Mouse (Mus musculus) midbrain, embryonic 12.5 days (tissue): ENCODE results near the gene Olfr1442. TPM values are rescaled to one million over a fixed set of nuclear protein-coding genes. Genes with fewer than 3 reads are reported as not detected.
"Not testable (repeated sequence)": the region's sequence is repeated elsewhere in the genome, so short reads cannot be mapped to it uniquely, and the experiment has no call there.

Experiments
- ATAC-seq: fragments of 200-750 bp; cut with Nextera tagmentation; 2 replicates; pipeline ENCODE4 v1.8.0; 2017; ENCODE audit warnings: low read depth, moderate TSS enrichment, moderate library complexity; ENCODE audit not compliant: low FRiP score
- H3K27ac ChIP-seq: fragments of 300-500 bp; sonication (generic); replicated peaks from 2 replicates; pipeline ENCODE4 v1.5.1; 2016; ENCODE audit warnings: mild to moderate bottlenecking
- H3K27me3 ChIP-seq: fragments of 300-500 bp; sonication (generic); 2 replicates; pipeline ENCODE4 v1.6.1; 2016; ENCODE audit warnings: mild to moderate bottlenecking
- H3K36me3 ChIP-seq: fragments of 300-500 bp; sonication (generic); 2 replicates; pipeline ENCODE4 v1.6.1; 2016
- H3K4me1 ChIP-seq: fragments of 300-500 bp; sonication (generic); 2 replicates; pipeline ENCODE4 v1.6.1; 2016
- H3K4me2 ChIP-seq: fragments of 300-500 bp; sonication (generic); replicated peaks from 2 replicates; pipeline ENCODE4 v1.6.1; 2016; ENCODE audit warnings: mild to moderate bottlenecking, moderate library complexity
- H3K4me3 ChIP-seq: fragments of 300-500 bp; sonication (generic); 2 replicates; pipeline ENCODE4 v1.5.1; 2016; ENCODE audit warnings: mild to moderate bottlenecking
- H3K9ac ChIP-seq: fragments of 300-500 bp; sonication (generic); replicated peaks from 2 replicates; pipeline ENCODE4 v1.6.1; 2016; ENCODE audit warnings: mild to moderate bottlenecking, moderate library complexity
- H3K9me3 ChIP-seq: fragments of 300-500 bp; sonication (generic); 2 replicates; pipeline ENCODE4 v1.6.1; 2016; ENCODE audit warnings: mild to moderate bottlenecking
- WGBS: fragments of 180-500 bp; shearing (Covaris S2); methylation state at CpG from one replicate; pipeline ENCODE4 v1.1.7; 2016; 5-methylcytosine and 5-hydroxymethylcytosine counted together
- polyA plus RNA-seq: library from polyadenylated mRNA; unstranded; fragments of >200 nt; fragmentation: Nextera tagmentation; extraction: Ambion mirVana; gene quantifications from 2 replicates; pipeline ENCODE4 v1.2.1, GENCODE M21; 2016

Olfr1442 gene
- polyA plus RNA-seq: not detected in 2 replicates

- no peak within 1 kb of the TSS for H3K9ac ChIP-seq
- H3K27me3 ChIP-seq: no peaks in the 10 kb centered on the region
- H3K27ac ChIP-seq: no peak within 1 kb of the TSS
- H3K4me3 ChIP-seq: no peak within 1 kb of the TSS
- H3K36me3 ChIP-seq: no peaks in the 10 kb centered on the region
- no peaks in the 10 kb centered on the region for H3K9me3 ChIP-seq
- no peaks in the 10 kb centered on the region for H3K4me1 ChIP-seq
- no peak for ATAC-seq
- no peak within 1 kb of the TSS for H3K4me2 ChIP-seq
These were observed at the start of gene Olfr1442 for GRCm38 (mm10) chr19:12670139-12670538. TSS of gene Olfr1442 (plus strand) at chr19:12670439.

GRCm38 (mm10) chr19:12633176-12633575 lies 37.1 kb upstream of the Olfr1442 start, which contains the start of gene Glyat:
TSS of gene Glyat (plus strand) at chr19:12633308.
- H3K9me3 ChIP-seq: no peaks in the 10 kb centered on the region
- no peaks in the 10 kb centered on the region for H3K4me1 ChIP-seq
- ATAC-seq: no peak
- H3K4me3 ChIP-seq: no peak within 1 kb of the TSS
- H3K36me3 ChIP-seq: no peaks in the 10 kb centered on the region
- WGBS: 86% methylated on average over 4 of the region's 4 CpGs
- H3K4me2 ChIP-seq: no peak within 1 kb of the TSS
- H3K9ac ChIP-seq: no peak within 1 kb of the TSS
- H3K27ac ChIP-seq: no peak within 1 kb of the TSS
- H3K27me3 ChIP-seq: no peaks in the 10 kb centered on the region

DNA sequence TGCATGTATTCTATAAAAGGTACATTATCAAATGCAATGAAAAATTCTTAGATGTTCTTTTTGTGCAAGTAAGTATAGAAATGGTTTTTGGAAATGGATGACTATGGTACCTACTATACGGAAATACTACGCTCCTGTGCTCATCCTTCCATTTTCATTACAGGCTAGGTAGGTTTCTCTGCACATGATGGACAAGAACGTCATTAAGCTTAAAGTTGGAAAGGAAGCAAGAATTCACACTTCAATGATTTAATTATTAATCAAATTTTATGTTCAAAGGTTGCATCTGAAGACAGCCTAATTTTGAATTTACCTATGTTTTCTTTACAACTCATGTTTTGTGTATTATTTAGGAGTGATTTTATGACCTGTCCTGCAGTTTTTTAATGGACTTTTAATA lies 36.0 kb upstream of the Olfr1442 start:
- no peaks in the 10 kb centered on the region for H3K4me1 ChIP-seq
- no peak for ATAC-seq
- WGBS: 90% methylated on average over 3 of the region's 3 CpGs
- no peaks in the 10 kb centered on the region for H3K36me3 ChIP-seq
- H3K9ac ChIP-seq: no peak overlapping the region
- H3K27me3 ChIP-seq: no peaks in the 10 kb centered on the region
- no peak overlapping the region for H3K27ac ChIP-seq
- no peak overlapping the region for H3K4me2 ChIP-seq
- H3K9me3 ChIP-seq: no peaks in the 10 kb centered on the region
- H3K4me3 ChIP-seq: no peak overlapping the region

DNA sequence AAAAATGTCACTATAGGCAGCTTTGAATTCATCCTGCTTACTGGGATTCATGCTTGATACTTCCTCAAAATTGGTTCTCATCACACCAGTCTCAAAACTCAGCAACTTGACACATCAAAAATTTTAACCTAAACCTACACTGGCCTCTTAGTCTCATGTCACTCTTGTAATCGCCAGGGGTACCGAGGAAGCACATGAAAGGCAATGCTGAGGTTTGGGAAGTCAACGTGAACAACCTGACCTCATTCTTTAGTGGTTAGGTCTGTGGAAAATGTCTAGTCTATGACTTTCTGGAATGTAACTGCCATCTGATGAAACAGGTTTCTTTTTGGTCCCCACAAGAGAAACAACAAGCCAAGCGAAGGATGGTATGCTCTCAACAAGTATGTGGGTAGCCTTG lies 35.3 kb upstream of the Olfr1442 start:
- H3K9ac ChIP-seq: no peak overlapping the region
- WGBS: 88% methylated on average over 4 of the region's 4 CpGs

DNA sequence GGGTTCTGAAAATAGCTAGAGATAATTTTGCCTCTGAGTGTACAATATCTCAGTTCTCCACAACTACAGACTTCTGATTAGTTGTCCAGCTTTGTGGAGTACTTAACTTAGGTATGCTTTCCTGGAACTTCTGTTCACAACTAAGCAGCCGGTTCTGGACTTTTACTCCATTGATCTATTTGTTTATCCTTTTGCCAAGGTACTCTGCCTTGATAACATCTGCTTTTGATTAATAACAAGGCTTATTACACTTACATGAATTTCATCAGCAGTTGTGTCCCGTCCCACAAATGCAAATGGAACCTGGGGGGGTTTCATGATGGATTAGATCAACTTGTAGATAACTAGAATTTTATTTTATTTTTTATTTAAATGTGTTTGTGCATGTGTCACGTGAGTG lies 33.4 kb upstream of the Olfr1442 start:
- Histone ChIP-seq H3K9ac (no peak overlapping the region), H3K4me1 (no peaks in the 10 kb centered on the region), H3K4me3 (no peak overlapping the region), H3K4me2 (no peak overlapping the region), H3K27ac (no peak overlapping the region), H3K36me3 (no peaks in the 10 kb centered on the region), H3K27me3 (no peaks in the 10 kb centered on the region), H3K9me3 (no peaks in the 10 kb centered on the region)
- WGBS: 75% methylated on average over 3 of the region's 3 CpGs
- no peak for ATAC-seq

More for the DNA sequence above, 35.3 kb upstream of the Olfr1442 start:
- ATAC-seq: no peak
- Histone ChIP-seq H3K36me3 (no peaks in the 10 kb centered on the region), H3K27ac (no peak overlapping the region), H3K27me3 (no peaks in the 10 kb centered on the region), H3K9me3 (no peaks in the 10 kb centered on the region), H3K4me2 (no peak overlapping the region), H3K4me3 (no peak overlapping the region), H3K4me1 (no peaks in the 10 kb centered on the region)

GRCm38 (mm10) chr19:12638049-12638448 lies 32.2 kb upstream of the Olfr1442 start:
- Histone ChIP-seq H3K9ac (no peak overlapping the region), H3K27me3 (no peaks in the 10 kb centered on the region), H3K4me3 (no peak overlapping the region), H3K4me1 (no peaks in the 10 kb centered on the region), H3K27ac (no peak overlapping the region), H3K4me2 (no peak overlapping the region), H3K36me3 (no peaks in the 10 kb centered on the region), H3K9me3 (no peaks in the 10 kb centered on the region)
- 75% methylated on average over 1 of the region's 1 CpGs for WGBS
- no peak for ATAC-seq

GRCm38 (mm10) chr19:12649511-12649910 lies 20.7 kb upstream of the Olfr1442 start:
- no peaks in the 10 kb centered on the region for H3K36me3 ChIP-seq
- H3K4me1 ChIP-seq: no peaks in the 10 kb centered on the region

GRCm38 (mm10) chr19:12666156-12666555 lies 4.1 kb upstream of the Olfr1442 start:
- Histone ChIP-seq H3K36me3 (no peaks in the 10 kb centered on the region), H3K9me3 (0 out of 2 replicates have a peak, but pooled peaks cover 5% of the 10 kb centered on the region), H3K9ac (no peak overlapping the region), H3K4me3 (no peak overlapping the region), H3K27ac (no peak overlapping the region), H3K27me3 (no peaks in the 10 kb centered on the region), H3K4me1 (no peaks in the 10 kb centered on the region), H3K4me2 (no peak overlapping the region)
- ATAC-seq: no peak
- WGBS: 76% methylated on average over 1 of the region's 1 CpGs

More at GRCm38 (mm10) chr19:12649511-12649910, 20.7 kb upstream of the Olfr1442 start:
- H3K4me3 ChIP-seq: no peak overlapping the region
- no peak overlapping the region for H3K4me2 ChIP-seq
- H3K27me3 ChIP-seq: no peaks in the 10 kb centered on the region
- H3K9me3 ChIP-seq: no peaks in the 10 kb centered on the region
- H3K9ac ChIP-seq: no peak overlapping the region
- no peak overlapping the region for H3K27ac ChIP-seq
- ATAC-seq: no peak

- ATAC-seq, H3K4me1 ChIP-seq, H3K27ac ChIP-seq, H3K4me2 ChIP-seq, H3K36me3 ChIP-seq, H3K27me3 ChIP-seq, H3K4me3 ChIP-seq, H3K9me3 ChIP-seq, H3K9ac ChIP-seq: not testable (repeated sequence)
- WGBS: over 99% methylated on average over 3 of the region's 3 CpGs
These were observed 1.6 kb upstream of the Olfr1442 start for GRCm38 (mm10) chr19:12668601-12669000.

GRCm38 (mm10) chr19:12671051-12671450 lies 812 bp downstream of the Olfr1442 start:
- 81% methylated on average over 4 of the region's 4 CpGs for WGBS
- ATAC-seq: no peak
- no peaks in the 10 kb centered on the region for H3K27me3 ChIP-seq
- no peak overlapping the region for H3K9ac ChIP-seq
- H3K4me1 ChIP-seq: no peaks in the 10 kb centered on the region
- H3K36me3 ChIP-seq: no peaks in the 10 kb centered on the region
- H3K9me3 ChIP-seq: no peaks in the 10 kb centered on the region
- H3K4me2 ChIP-seq: no peak overlapping the region
- H3K27ac ChIP-seq: no peak overlapping the region
- H3K4me3 ChIP-seq: no peak overlapping the region

DNA sequence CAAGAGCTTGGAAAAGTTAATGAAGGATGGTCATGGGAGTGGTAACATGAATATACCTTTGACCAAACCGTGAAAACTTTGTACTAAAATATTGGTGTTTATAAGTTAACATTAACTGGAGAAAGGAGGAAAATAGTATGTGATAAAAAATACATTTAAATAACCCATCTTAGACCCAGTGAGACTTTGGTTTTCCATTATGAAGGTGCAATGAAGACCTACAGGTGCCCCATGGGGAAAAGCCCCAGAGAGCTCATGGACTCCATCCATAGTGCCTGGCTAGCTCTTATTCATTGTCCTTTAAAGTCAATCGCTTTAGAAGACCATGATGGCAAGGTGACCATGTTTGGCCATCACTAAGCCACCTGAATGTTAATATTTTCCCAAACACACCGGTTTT lies 7.6 kb downstream of the Olfr1442 start, which contains the start of gene Olfr1443:
Gene Olfr1443, plus strand, starts transcription at position 301 of the 400 bp plus-strand sequence.
- 86% methylated on average over 3 of the region's 3 CpGs for WGBS
- H3K9me3 ChIP-seq: no peaks in the 10 kb centered on the region

GRCm38 (mm10) chr19:12684638-12685037 lies 14.4 kb downstream of the Olfr1442 start:
- Histone ChIP-seq H3K4me2 (no peak overlapping the region), H3K9ac (no peak overlapping the region), H3K27me3 (no peaks in the 10 kb centered on the region), H3K9me3 (no peaks in the 10 kb centered on the region), H3K27ac (no peak overlapping the region), H3K36me3 (no peaks in the 10 kb centered on the region), H3K4me1 (no peaks in the 10 kb centered on the region), H3K4me3 (no peak overlapping the region)
- no peak for ATAC-seq

More for the DNA sequence above, 7.6 kb downstream of the Olfr1442 start, which contains the start of gene Olfr1443:
- Histone ChIP-seq H3K4me2 (no peak within 1 kb of the TSS), H3K9ac (no peak within 1 kb of the TSS), H3K4me3 (no peak within 1 kb of the TSS), H3K36me3 (no peaks in the 10 kb centered on the region), H3K27me3 (no peaks in the 10 kb centered on the region), H3K4me1 (no peaks in the 10 kb centered on the region), H3K27ac (no peak within 1 kb of the TSS)
- no peak for ATAC-seq

DNA sequence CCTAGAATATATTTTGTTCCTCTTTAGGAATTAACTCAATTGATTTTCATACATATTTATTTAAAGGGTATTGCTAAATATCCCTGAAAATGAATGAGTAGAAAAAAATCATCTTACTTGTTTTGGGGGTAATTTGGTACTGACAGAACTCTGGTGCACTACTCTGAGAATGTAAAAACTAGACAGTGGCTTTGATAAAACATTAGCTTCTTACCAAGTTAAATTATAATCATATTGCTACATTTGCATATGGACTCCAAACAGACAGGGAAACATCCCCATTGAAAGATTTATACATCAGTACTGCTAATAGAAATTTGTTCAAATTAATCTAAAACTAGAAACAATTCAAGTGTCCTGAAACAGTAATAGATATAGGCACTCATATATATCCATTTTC lies 15.0 kb downstream of the Olfr1442 start:
- H3K9me3 ChIP-seq: no peaks in the 10 kb centered on the region
- ATAC-seq: no peak
- H3K9ac ChIP-seq: no peak overlapping the region
- H3K4me1 ChIP-seq: no peaks in the 10 kb centered on the region
- no peak overlapping the region for H3K4me2 ChIP-seq
- H3K4me3 ChIP-seq: no peak overlapping the region
- no peaks in the 10 kb centered on the region for H3K27me3 ChIP-seq
- H3K27ac ChIP-seq: no peak overlapping the region
- no peaks in the 10 kb centered on the region for H3K36me3 ChIP-seq
